Mouse (Mus musculus): ENCODE data around the gene Vsx2.

GRCm38 (mm10) chr12:84640654-84641053 lies 71.1 kb downstream of the Vsx2 start, which contains the start of gene Vrtn:
- TF ChIP-seq CTCF (IDR thresholded peaks at IDR 0.05; ENCODE audit: borderline replicate concordance, extremely low read depth, insufficient read depth, insufficient read length) (no peak), POLR2A (IDR thresholded peaks at IDR 0.05; ENCODE audit: borderline replicate concordance, extremely low read depth, insufficient read depth, insufficient read length, poor library complexity, severe bottlenecking) (no peak)

Data from brain, embryonic 14.5 days (tissue).